Mouse (Mus musculus) ZHBTc4 (cell line): ENCODE results near the gene Dync1li2.

Experiments used
- DNase-seq: peaks from one replicate; pipeline ENCODE4 v3.0.0-alpha.2; 2011; ENCODE audit warnings: low read depth, low spot score

The Dync1li2 gene

GRCm38 (mm10) chr8:104414204-104414603 lies 28.6 kb downstream of the Dync1li2 start:
- DNase-seq: no peak

GRCm38 (mm10) chr8:104413770-104414169 lies 29.1 kb downstream of the Dync1li2 start:
- DNase-seq: no peak

GRCm38 (mm10) chr8:104412805-104413532 lies 29.9 kb downstream of the Dync1li2 start:
- DNase-seq: no peak

- no peak for DNase-seq
Measured at GRCm38 (mm10) chr8:104411972-104412371, 30.9 kb downstream of the Dync1li2 start.

GRCm38 (mm10) chr8:104411468-104411867 lies 31.4 kb downstream of the Dync1li2 start:
- DNase-seq: no peak

- DNase-seq: peak; percentile 86
Measured at GRCm38 (mm10) chr8:104410628-104411273, 32.1 kb downstream of the Dync1li2 start.

GRCm38 (mm10) chr8:104408328-104409110 lies 34.3 kb downstream of the Dync1li2 start:
- peak; percentile 43 for DNase-seq

- DNase-seq: peak; percentile 80
Measured at GRCm38 (mm10) chr8:104406340-104407128, 36.3 kb downstream of the Dync1li2 start.

- no peak for DNase-seq
Measured at GRCm38 (mm10) chr8:104405430-104406187, 37.2 kb downstream of the Dync1li2 start.

GRCm38 (mm10) chr8:104403596-104403995 lies 39.3 kb downstream of the Dync1li2 start:
- DNase-seq: peak; percentile 65

GRCm38 (mm10) chr8:104395703-104396357 lies 47.0 kb downstream of the Dync1li2 start, which contains the start of gene Cmtm4:
Cmtm4 (minus strand) TSS chr8:104395807.
- DNase-seq: peak; percentile 66

GRCm38 (mm10) chr8:104394801-104395702 lies 47.8 kb downstream of the Dync1li2 start:
- peak; percentile 60 for DNase-seq

GRCm38 (mm10) chr8:104393767-104394166 lies 49.1 kb downstream of the Dync1li2 start:
- DNase-seq: no peak

GRCm38 (mm10) chr8:104393139-104393538 lies 49.7 kb downstream of the Dync1li2 start:
- DNase-seq: no peak

GRCm38 (mm10) chr8:104390245-104390644 lies 52.6 kb downstream of the Dync1li2 start:
- no peak for DNase-seq

GRCm38 (mm10) chr8:104387980-104388379 lies 54.9 kb downstream of the Dync1li2 start:
- peak; percentile 34 for DNase-seq

GRCm38 (mm10) chr8:104387501-104387900 lies 55.3 kb downstream of the Dync1li2 start:
- no peak for DNase-seq

- no peak for DNase-seq
Measured at GRCm38 (mm10) chr8:104386693-104387092, 56.2 kb downstream of the Dync1li2 start.

- no peak for DNase-seq
Measured at GRCm38 (mm10) chr8:104383977-104384376, 58.9 kb downstream of the Dync1li2 start.
